In genomic region chr12:17452273-17452672, GRCm38 (mm10) we compare ENCODE assay signal across 19 mouse cellular contexts.
"Had no signal": no experiment of that assay in that cellular context is flagged by ENCODE, and none has a peak within 500 bp of the region (broad histone marks: within the 10 kb centered on the region; RNA-seq: fewer than 3 reads in every experiment).

No protein-coding gene starts in this region.

- H3K4me1 ChIP-seq: midbrain, embryonic 10.5 days; midbrain, embryonic 12.5 days; neural tube, embryonic 13.5 days; neural tube, embryonic 15.5 days had no signal

- H3K27ac ChIP-seq: midbrain, embryonic 10.5 days; midbrain, embryonic 12.5 days; neural tube, embryonic 13.5 days; neural tube, embryonic 15.5 days had no signal

- H3K9me3 ChIP-seq: midbrain, embryonic 10.5 days; midbrain, embryonic 12.5 days; neural tube, embryonic 13.5 days; neural tube, embryonic 15.5 days had no signal

- H3K4me2 ChIP-seq: lung, embryonic 14.5 days; midbrain, embryonic 12.5 days; neural tube, embryonic 13.5 days; neural tube, embryonic 15.5 days had no signal

- ATAC-seq: midbrain, embryonic 16.5 days had no signal

- DNase-seq: lung, adult 18-20 months; lung, embryonic 14.5 days; lung, postnatal 10 days; lung, postnatal 4 days; midbrain, embryonic 14.5 days; retina, postnatal 1 day; right cerebral cortex, adult 18-20 months; right cerebral cortex, postnatal 25 days; right cerebral cortex, postnatal 4 days; spleen, adult 18-20 months; thymus, adult 18-20 months; thymus, postnatal 14 days; thymus, postnatal 36 days had no signal

- H3K36me3 ChIP-seq: midbrain, embryonic 10.5 days; midbrain, embryonic 12.5 days; neural tube, embryonic 13.5 days; neural tube, embryonic 15.5 days had no signal

- H3K4me3 ChIP-seq: midbrain, embryonic 10.5 days; midbrain, embryonic 12.5 days; myocyte; neural tube, embryonic 13.5 days; neural tube, embryonic 15.5 days had no signal

- H3K27me3 ChIP-seq: midbrain, embryonic 12.5 days; neural tube, embryonic 13.5 days; neural tube, embryonic 15.5 days had no signal

- H3K9ac ChIP-seq: lung, embryonic 14.5 days; midbrain, embryonic 12.5 days; neural tube, embryonic 13.5 days; neural tube, embryonic 15.5 days had no signal
